Mouse (Mus musculus) stomach, postnatal 0 days (tissue): ENCODE measurements around the gene Ifit3.

Experiments
- CTCF ChIP-seq: IDR thresholded peaks from 2 replicates; pipeline ENCODE4 v1.5.1; 2016; ENCODE audit warnings: antibody characterized with exemption, low read depth, mild to moderate bottlenecking, moderate library complexity
- EP300 ChIP-seq: optimal IDR thresholded peaks from 2 replicates; pipeline ENCODE3; 2016; ENCODE audit warnings: antibody characterized with exemption

GRCm38 (mm10) chr19:34553522-34553921 is 29.8 kb upstream of the Ifit3 start:
- TF ChIP-seq CTCF (no peak), EP300 (no peak)
